Comparison of ENCODE assay signal across 8 mouse cellular contexts in genomic region chr10:13966830-13967450, GRCm38 (mm10). TPM values are rescaled to one million over a fixed set of nuclear protein-coding genes. Genes with fewer than 3 reads are reported as not detected.
DNase-seq lines count a peak whose midpoint lies in the region; ATAC-seq and TF ChIP-seq lines count a peak whose summit lies in the region.

No protein-coding gene starts in this region.

- DNase-seq in A20 (ENCODE audit: low read depth, low spot score) = peak; percentile 81
- peak; percentile 77 for DNase-seq in adrenal gland, adult 8-10 months
- peak; percentile 81 for DNase-seq in kidney, postnatal 0 days (ENCODE audit: low spot score)
- peak; percentile 59 to 64 for DNase-seq in thymus, postnatal 10 days (ENCODE audit: low spot score in 2 of 2)

- no peak for TF ChIP-seq CTCF in kidney, postnatal 0 days (IDR thresholded peaks at IDR 0.05; ENCODE audit: low read depth)

- no peaks in the 10 kb centered on the region for H3K27me3 ChIP-seq in embryonic facial prominence, embryonic 15.5 days
- no peaks in the 10 kb centered on the region for H3K27me3 ChIP-seq in heart, embryonic 13.5 days (replicated peaks)
- H3K27me3 ChIP-seq in kidney, postnatal 0 days (ENCODE audit: insufficient read depth, low read length) = no peaks in the 10 kb centered on the region
- H3K27me3 ChIP-seq in liver, embryonic 12.5 days (replicated peaks) = peaks cover 73% of the 10 kb centered on the region
- peaks cover 2% of the 10 kb centered on the region; the same call in 1 of the 2 replicates for H3K27me3 ChIP-seq in neural tube, embryonic 15.5 days (replicated peaks)

- H3K9ac ChIP-seq in embryonic facial prominence, embryonic 15.5 days = peak overlapping the region; percentile 92
- peak overlapping the region; percentile 98 for H3K9ac ChIP-seq in heart, embryonic 13.5 days
- peak overlapping the region; percentile 84 for H3K9ac ChIP-seq in kidney, postnatal 0 days (ENCODE audit: low read depth, low read length)
- H3K9ac ChIP-seq in liver, embryonic 12.5 days = peak overlapping the region; percentile 49
- peak overlapping the region; percentile 97 for H3K9ac ChIP-seq in neural tube, embryonic 15.5 days (replicated peaks)

- H3K4me1 ChIP-seq in embryonic facial prominence, embryonic 15.5 days = 0 out of 2 replicates have a peak, but pooled peaks cover 6% of the 10 kb centered on the region
- peaks cover 15% of the 10 kb centered on the region for H3K4me1 ChIP-seq in heart, embryonic 13.5 days
- H3K4me1 ChIP-seq in kidney, postnatal 0 days (replicated peaks; ENCODE audit: insufficient read depth, low read length) = no peaks in the 10 kb centered on the region
- peaks cover 31% of the 10 kb centered on the region for H3K4me1 ChIP-seq in liver, embryonic 12.5 days
- peaks cover 13% of the 10 kb centered on the region for H3K4me1 ChIP-seq in neural tube, embryonic 15.5 days

- ATAC-seq in embryonic facial prominence, embryonic 15.5 days (ENCODE audit: insufficient number of reproducible peaks, low FRiP score, low TSS enrichment, low read depth) = peak; percentile 25; the same call in 1 of the 2 replicates
- ATAC-seq in heart, embryonic 13.5 days (ENCODE audit: extremely low read depth, insufficient number of reproducible peaks, low FRiP score, low TSS enrichment) = peak; percentile 18; the same call in 1 of the 2 replicates
- ATAC-seq in kidney, postnatal 0 days (replicated peaks; ENCODE audit: low FRiP score, low read depth) = peak; percentile 40
- ATAC-seq in liver, embryonic 12.5 days = 0 out of 2 replicates have a peak, but pooled peaks have one; percentile 30
- ATAC-seq in neural tube, embryonic 15.5 days (ENCODE audit: low FRiP score) = peak; percentile 63

- H3K36me3 ChIP-seq in embryonic facial prominence, embryonic 15.5 days = no peaks in the 10 kb centered on the region
- H3K36me3 ChIP-seq in heart, embryonic 13.5 days = no peaks in the 10 kb centered on the region
- H3K36me3 ChIP-seq in kidney, postnatal 0 days (ENCODE audit: insufficient read depth, low read length) = no peaks in the 10 kb centered on the region
- H3K36me3 ChIP-seq in liver, embryonic 12.5 days = no peaks in the 10 kb centered on the region
- no peaks in the 10 kb centered on the region for H3K36me3 ChIP-seq in neural tube, embryonic 15.5 days

- H3K27ac ChIP-seq in embryonic facial prominence, embryonic 15.5 days (replicated peaks) = peak overlapping the region; percentile 99
- H3K27ac ChIP-seq in heart, embryonic 13.5 days (replicated peaks) = peak overlapping the region; percentile 100
- H3K27ac ChIP-seq in kidney, postnatal 0 days = peak overlapping the region; percentile 98
- H3K27ac ChIP-seq in liver, embryonic 12.5 days = peak overlapping the region; percentile 71
- peak overlapping the region; percentile 99 for H3K27ac ChIP-seq in neural tube, embryonic 15.5 days (replicated peaks)

- peak overlapping the region; percentile 90 for H3K4me3 ChIP-seq in embryonic facial prominence, embryonic 15.5 days (replicated peaks)
- H3K4me3 ChIP-seq in heart, embryonic 13.5 days = peak overlapping the region; percentile 87
- H3K4me3 ChIP-seq in kidney, postnatal 0 days (replicated peaks; ENCODE audit: low read depth, low read length) = peak overlapping the region; percentile 75
- H3K4me3 ChIP-seq in liver, embryonic 12.5 days = peak overlapping the region; percentile 62
- peak overlapping the region; percentile 84 for H3K4me3 ChIP-seq in neural tube, embryonic 15.5 days (replicated peaks)

- 0% methylated on average over 45 of the region's 66 CpGs for WGBS in embryonic facial prominence, embryonic 15.5 days
- WGBS in heart, embryonic 13.5 days = 1% methylated on average over 56 of the region's 66 CpGs
- under 1% methylated on average over 58 of the region's 66 CpGs for WGBS in kidney, postnatal 0 days
- WGBS in liver, embryonic 12.5 days (ENCODE audit: insufficient replicate concordance) = under 1% methylated on average over 46 of the region's 66 CpGs
- WGBS in neural tube, embryonic 15.5 days = 1% methylated on average over 58 of the region's 66 CpGs

- no peaks in the 10 kb centered on the region for H3K9me3 ChIP-seq in embryonic facial prominence, embryonic 15.5 days (replicated peaks)
- no peaks in the 10 kb centered on the region for H3K9me3 ChIP-seq in heart, embryonic 13.5 days
- H3K9me3 ChIP-seq in kidney, postnatal 0 days (replicated peaks; ENCODE audit: low read length) = no peaks in the 10 kb centered on the region
- H3K9me3 ChIP-seq in liver, embryonic 12.5 days (replicated peaks) = no peaks in the 10 kb centered on the region
- H3K9me3 ChIP-seq in neural tube, embryonic 15.5 days (replicated peaks) = no peaks in the 10 kb centered on the region

- H3K4me2 ChIP-seq in embryonic facial prominence, embryonic 15.5 days (replicated peaks) = peak overlapping the region; percentile 97
- peak overlapping the region; percentile 97 for H3K4me2 ChIP-seq in heart, embryonic 13.5 days
- peak overlapping the region; percentile 87 for H3K4me2 ChIP-seq in kidney, postnatal 0 days (ENCODE audit: low read length)
- H3K4me2 ChIP-seq in liver, embryonic 12.5 days = peak overlapping the region; percentile 85
- H3K4me2 ChIP-seq in neural tube, embryonic 15.5 days = peak overlapping the region; percentile 98

RNA-seq across cellular contexts. Expression of gene Hivep2, which starts 1.1 kb away (rescaled TPM):
- 10 to 100 TPM; 27.5 to 43.1 (median 38.7) TPM for total RNA-seq in adrenal gland, adult 8-10 months (2022)
- 10.0 and 11.7 TPM in 2 replicates for polyA plus RNA-seq in embryonic facial prominence, embryonic 15.5 days (2015; fragmentation: Nextera tagmentation; extraction: Ambion mirVana)
- 3.8 and 4.2 TPM in 2 replicates for polyA plus RNA-seq in heart, embryonic 13.5 days (2015; fragmentation: Nextera tagmentation; extraction: Ambion mirVana)
- 3.4 and 4.2 TPM in 2 replicates for polyA plus RNA-seq in kidney, postnatal 0 days (2015; fragmentation: Nextera tagmentation; extraction: Ambion mirVana)
- 0.81 and 1.0 TPM in 2 replicates for polyA plus RNA-seq in liver, embryonic 12.5 days (2016; fragmentation: Nextera tagmentation; extraction: Ambion mirVana)
- 10.4 and 11.7 TPM in 2 replicates for polyA plus RNA-seq in neural tube, embryonic 15.5 days (2015; fragmentation: Nextera tagmentation; extraction: Ambion mirVana)

Comparison
In these comparisons a context has a peak if more than half of its experiments do, and no peak if none do; other contexts are left out.
1. Peak in every context shown above with its lines: DNase-seq, ATAC-seq, H3K4me3 ChIP-seq and H3K27ac ChIP-seq.